Mouse (Mus musculus): ENCODE measurements around the gene Dpp8. TPM values are rescaled to one million over a fixed set of nuclear protein-coding genes. Genes with fewer than 3 reads are reported as not detected.
"Not testable (repeated sequence)": the region's sequence is repeated elsewhere in the genome, so short reads cannot be mapped to it uniquely, and the experiment has no call there.

The Dpp8 gene
- polyA plus RNA-seq, 1 experiment from 2014 or later = 25.9 TPM

GRCm38 (mm10) chr9:65064251-65064650 is 32.0 kb downstream of the Dpp8 start:
- H3K9ac ChIP-seq = no peak overlapping the region
- no peaks in the 10 kb centered on the region for H3K9me3 ChIP-seq (replicated peaks)
- no peak overlapping the region for H3K4me2 ChIP-seq
- ATAC-seq (replicated peaks; ENCODE audit: insufficient number of reproducible peaks, insufficient read depth, low FRiP score, low read depth) = no peak
- no peak overlapping the region for H3K27ac ChIP-seq
- H3K4me1 ChIP-seq (replicated peaks) = no peaks in the 10 kb centered on the region
- H3K4me3 ChIP-seq = no peak overlapping the region
- H3K36me3 ChIP-seq = peaks cover 72% of the 10 kb centered on the region
- WGBS = 91% methylated on average over 7 of the region's 7 CpGs
- no peaks in the 10 kb centered on the region for H3K27me3 ChIP-seq

- no peak overlapping the region for H3K4me2 ChIP-seq
- WGBS = 79% methylated on average over 3 of the region's 3 CpGs
- H3K9ac ChIP-seq = no peak overlapping the region
- H3K9me3 ChIP-seq (replicated peaks) = no peaks in the 10 kb centered on the region
- H3K27ac ChIP-seq = no peak overlapping the region
- ATAC-seq (replicated peaks; ENCODE audit: insufficient number of reproducible peaks, insufficient read depth, low FRiP score, low read depth) = no peak
- no peaks in the 10 kb centered on the region for H3K4me1 ChIP-seq (replicated peaks)
- H3K27me3 ChIP-seq = no peaks in the 10 kb centered on the region
- peaks cover 63% of the 10 kb centered on the region for H3K36me3 ChIP-seq
- no peak overlapping the region for H3K4me3 ChIP-seq
Measured at GRCm38 (mm10) chr9:65070587-65070986, 38.4 kb downstream of the Dpp8 start.

- H3K9ac ChIP-seq = no peak overlapping the region
- ATAC-seq (replicated peaks; ENCODE audit: insufficient number of reproducible peaks, insufficient read depth, low FRiP score, low read depth) = no peak
- H3K27me3 ChIP-seq = no peaks in the 10 kb centered on the region
- peaks cover 64% of the 10 kb centered on the region for H3K36me3 ChIP-seq
- no peak overlapping the region for H3K4me3 ChIP-seq
- 69% methylated on average over 9 of the region's 9 CpGs for WGBS
- no peak overlapping the region for H3K27ac ChIP-seq
- H3K9me3 ChIP-seq (replicated peaks) = no peaks in the 10 kb centered on the region
- no peak overlapping the region for H3K4me2 ChIP-seq
- H3K4me1 ChIP-seq (replicated peaks) = no peaks in the 10 kb centered on the region
Measured at GRCm38 (mm10) chr9:65073555-65073954, 41.3 kb downstream of the Dpp8 start.

- no peak overlapping the region for H3K27ac ChIP-seq
- WGBS = 79% methylated on average over 15 of the region's 15 CpGs
- H3K4me3 ChIP-seq = no peak overlapping the region
- no peak overlapping the region for H3K4me2 ChIP-seq
- H3K27me3 ChIP-seq = no peaks in the 10 kb centered on the region
- H3K4me1 ChIP-seq (replicated peaks) = no peaks in the 10 kb centered on the region
- H3K36me3 ChIP-seq = peaks cover 64% of the 10 kb centered on the region
- no peak for ATAC-seq (replicated peaks; ENCODE audit: insufficient number of reproducible peaks, insufficient read depth, low FRiP score, low read depth)
- no peaks in the 10 kb centered on the region for H3K9me3 ChIP-seq (replicated peaks)
- H3K9ac ChIP-seq = no peak overlapping the region
Measured at GRCm38 (mm10) chr9:65074251-65074650, 42.0 kb downstream of the Dpp8 start.

- H3K4me1 ChIP-seq (replicated peaks) = no peaks in the 10 kb centered on the region
- H3K9me3 ChIP-seq (replicated peaks) = no peaks in the 10 kb centered on the region
- no peak overlapping the region for H3K4me2 ChIP-seq
- 78% methylated on average over 6 of the region's 6 CpGs for WGBS
- ATAC-seq (replicated peaks; ENCODE audit: insufficient number of reproducible peaks, insufficient read depth, low FRiP score, low read depth) = no peak
- H3K27ac ChIP-seq = no peak overlapping the region
- peaks cover 65% of the 10 kb centered on the region for H3K36me3 ChIP-seq
- no peak overlapping the region for H3K9ac ChIP-seq
- H3K4me3 ChIP-seq = no peak overlapping the region
- H3K27me3 ChIP-seq = no peaks in the 10 kb centered on the region
Measured at GRCm38 (mm10) chr9:65074855-65075493, 42.8 kb downstream of the Dpp8 start.

GRCm38 (mm10) chr9:65077536-65077935 is 45.3 kb downstream of the Dpp8 start:
- H3K4me2 ChIP-seq = no peak overlapping the region
- H3K9ac ChIP-seq = no peak overlapping the region
- H3K36me3 ChIP-seq = peaks cover 74% of the 10 kb centered on the region
- H3K27ac ChIP-seq = no peak overlapping the region
- H3K4me1 ChIP-seq (replicated peaks) = no peaks in the 10 kb centered on the region
- no peaks in the 10 kb centered on the region for H3K9me3 ChIP-seq (replicated peaks)
- ATAC-seq (replicated peaks; ENCODE audit: insufficient number of reproducible peaks, insufficient read depth, low FRiP score, low read depth) = no peak
- no peaks in the 10 kb centered on the region for H3K27me3 ChIP-seq
- no peak overlapping the region for H3K4me3 ChIP-seq
- WGBS = 70% methylated on average over 5 of the region's 5 CpGs

GRCm38 (mm10) chr9:65080141-65080540 is 47.9 kb downstream of the Dpp8 start:
- WGBS = 91% methylated on average over 2 of the region's 2 CpGs
- H3K4me3 ChIP-seq; ATAC-seq (replicated peaks; ENCODE audit: insufficient number of reproducible peaks, insufficient read depth, low FRiP score, low read depth); H3K4me2 ChIP-seq; H3K27me3 ChIP-seq; H3K9me3 ChIP-seq (replicated peaks); H3K4me1 ChIP-seq (replicated peaks); H3K27ac ChIP-seq; H3K9ac ChIP-seq: not testable (repeated sequence)
- H3K36me3 ChIP-seq = peaks cover 81% of the 10 kb centered on the region

GRCm38 (mm10) chr9:65083075-65083765 is 51.0 kb downstream of the Dpp8 start:
- Histone ChIP-seq H3K36me3 (peaks cover 57% of the 10 kb centered on the region), H3K27me3 (no peaks in the 10 kb centered on the region), H3K27ac (no peak overlapping the region), H3K4me1 (replicated peaks) (0 out of 2 replicates have a peak, but pooled peaks cover 3% of the 10 kb centered on the region), H3K4me2 (no peak overlapping the region), H3K4me3 (no peak overlapping the region), H3K9me3 (replicated peaks) (no peaks in the 10 kb centered on the region), H3K9ac (no peak overlapping the region)
- ATAC-seq (replicated peaks; ENCODE audit: insufficient number of reproducible peaks, insufficient read depth, low FRiP score, low read depth) = no peak
- 88% methylated on average over 18 of the region's 18 CpGs for WGBS

GRCm38 (mm10) chr9:65084198-65084807 is 52.1 kb downstream of the Dpp8 start:
- H3K9ac ChIP-seq = no peak overlapping the region
- no peak overlapping the region for H3K27ac ChIP-seq
- no peaks in the 10 kb centered on the region for H3K27me3 ChIP-seq
- H3K36me3 ChIP-seq = peaks cover 46% of the 10 kb centered on the region
- H3K9me3 ChIP-seq (replicated peaks) = no peaks in the 10 kb centered on the region
- ATAC-seq (replicated peaks; ENCODE audit: insufficient number of reproducible peaks, insufficient read depth, low FRiP score, low read depth) = no peak
- H3K4me1 ChIP-seq (replicated peaks) = 0 out of 2 replicates have a peak, but pooled peaks cover 3% of the 10 kb centered on the region
- no peak overlapping the region for H3K4me2 ChIP-seq
- no peak overlapping the region for H3K4me3 ChIP-seq
- WGBS = 62% methylated on average over 7 of the region's 7 CpGs

- Histone ChIP-seq H3K9ac (no peak overlapping the region), H3K36me3 (peaks cover 36% of the 10 kb centered on the region), H3K27ac (no peak overlapping the region), H3K4me3 (no peak overlapping the region), H3K27me3 (no peaks in the 10 kb centered on the region), H3K4me1 (replicated peaks) (0 out of 2 replicates have a peak, but pooled peaks cover 3% of the 10 kb centered on the region), H3K4me2 (no peak overlapping the region), H3K9me3 (replicated peaks) (no peaks in the 10 kb centered on the region)
- ATAC-seq (replicated peaks; ENCODE audit: insufficient number of reproducible peaks, insufficient read depth, low FRiP score, low read depth) = no peak
- WGBS = 66% methylated on average over 1 of the region's 1 CpGs
Measured at GRCm38 (mm10) chr9:65085270-65085669, 53.1 kb downstream of the Dpp8 start.

GRCm38 (mm10) chr9:65086801-65087200 is 54.6 kb downstream of the Dpp8 start:
- no peak overlapping the region for H3K27ac ChIP-seq
- WGBS = 70% methylated on average over 1 of the region's 1 CpGs
- peaks cover 23% of the 10 kb centered on the region for H3K36me3 ChIP-seq
- no peak overlapping the region for H3K4me2 ChIP-seq
- no peaks in the 10 kb centered on the region for H3K27me3 ChIP-seq
- no peak for ATAC-seq (replicated peaks; ENCODE audit: insufficient number of reproducible peaks, insufficient read depth, low FRiP score, low read depth)
- 0 out of 2 replicates have a peak, but pooled peaks cover 3% of the 10 kb centered on the region for H3K4me1 ChIP-seq (replicated peaks)
- no peak overlapping the region for H3K4me3 ChIP-seq
- H3K9ac ChIP-seq = no peak overlapping the region
- H3K9me3 ChIP-seq (replicated peaks) = no peaks in the 10 kb centered on the region
